Mouse (Mus musculus) cerebellum, adult 8-10 months (tissue): ENCODE measurements around the gene Tfpi.

Experiments used
- DNase-seq: peaks from one replicate; pipeline ENCODE4 v3.0.0; 2022

Tfpi gene

DNA sequence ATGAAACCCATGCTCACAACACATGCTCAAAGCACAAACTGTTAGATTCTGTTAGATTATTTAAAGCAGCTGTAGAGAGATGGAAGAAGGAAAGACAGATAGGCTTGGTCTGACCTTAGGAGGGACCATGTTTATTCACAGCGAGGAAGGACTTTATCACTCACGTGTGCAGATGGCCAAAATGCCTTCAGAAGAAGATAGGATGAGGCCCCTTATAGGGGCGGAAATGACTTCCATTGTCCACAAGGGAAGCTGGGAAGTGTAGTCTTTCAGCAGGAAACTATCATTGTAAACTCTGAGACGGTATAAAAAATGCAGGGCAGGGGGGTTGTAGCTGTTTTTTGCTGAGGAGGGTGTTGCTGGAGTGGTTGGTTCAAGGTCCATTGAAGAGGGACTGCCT, at the start of gene Tfpi:
TSS of gene Tfpi (minus strand) at position 199 of the 400 bp plus-strand sequence.
- DNase-seq: no peak

DNA sequence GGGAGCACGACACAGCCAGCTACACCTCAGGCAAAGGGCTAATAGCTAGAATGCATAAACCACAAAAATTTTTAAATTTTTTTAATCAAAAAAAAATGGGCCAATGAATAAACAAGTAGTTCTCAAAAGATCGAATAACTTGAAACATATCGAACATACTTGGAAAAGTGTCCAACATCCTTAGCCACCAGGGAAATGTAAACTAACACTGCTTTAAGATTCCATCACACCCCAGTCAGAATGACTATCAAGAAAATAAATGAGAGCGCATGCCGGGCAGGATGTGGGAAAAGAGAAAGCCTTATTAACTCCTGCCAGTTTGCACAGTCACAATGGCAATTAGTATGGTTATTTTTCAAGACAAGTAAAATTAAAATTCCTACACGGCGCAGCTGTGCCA, 49.6 kb upstream of the Tfpi start:
- no peak for DNase-seq

DNA sequence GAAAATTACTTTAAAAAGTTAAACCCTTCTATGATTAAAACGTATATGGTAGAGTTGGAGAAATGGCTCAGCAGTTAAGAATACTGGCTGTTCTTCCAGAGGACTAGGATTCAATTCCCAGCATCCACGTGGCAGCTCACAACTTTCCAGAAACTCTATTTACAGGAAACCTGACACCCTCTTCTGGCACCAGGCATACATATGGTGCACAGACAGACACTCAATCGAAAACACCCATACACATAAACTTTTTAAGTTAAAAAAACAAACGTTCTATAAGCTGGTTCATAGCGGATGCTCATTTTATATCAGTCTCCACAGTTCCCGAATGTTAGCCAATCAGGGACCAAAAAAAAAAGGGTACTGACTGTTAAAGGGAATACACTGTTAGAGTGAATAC, 49.2 kb upstream of the Tfpi start:
- no peak for DNase-seq

DNA sequence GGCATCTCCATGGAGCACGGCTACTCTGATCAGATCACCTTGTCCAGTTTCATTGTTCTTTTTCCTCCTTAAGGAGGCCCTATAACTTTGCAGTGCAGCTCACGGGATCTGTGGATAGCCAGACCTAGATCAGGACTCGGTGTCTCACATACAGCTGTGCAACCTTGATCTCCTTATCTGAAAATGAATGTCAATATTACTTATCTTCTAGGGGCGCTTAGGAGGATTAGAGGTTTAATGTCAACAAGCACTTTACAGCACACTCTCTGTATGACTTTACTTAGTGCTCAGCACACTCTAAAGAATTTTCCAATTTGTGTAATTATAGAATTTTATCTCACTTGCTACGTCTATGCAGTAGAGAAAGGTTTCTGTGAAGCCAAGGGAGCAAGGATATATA, 48.5 kb upstream of the Tfpi start:
- DNase-seq: no peak

DNA sequence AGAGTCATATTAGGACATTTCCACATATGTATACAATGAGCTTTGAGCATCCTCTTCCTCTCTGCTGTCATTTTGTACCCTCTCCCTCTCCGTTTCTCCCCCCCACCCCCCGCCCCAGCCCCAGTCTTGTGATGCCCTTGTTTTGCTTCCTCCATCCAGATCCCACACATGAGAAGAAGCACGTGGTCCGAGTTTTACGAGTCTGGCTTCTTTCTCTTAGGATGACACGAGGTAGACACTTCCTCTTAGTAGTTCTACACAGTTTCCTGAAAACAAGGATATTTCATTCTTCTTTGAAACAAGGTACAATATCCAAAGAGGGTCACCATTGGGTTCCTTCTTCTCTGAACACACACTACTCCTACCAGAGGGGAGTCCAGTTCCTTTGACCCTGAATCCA, 47.4 kb upstream of the Tfpi start:
- DNase-seq: no peak

DNA sequence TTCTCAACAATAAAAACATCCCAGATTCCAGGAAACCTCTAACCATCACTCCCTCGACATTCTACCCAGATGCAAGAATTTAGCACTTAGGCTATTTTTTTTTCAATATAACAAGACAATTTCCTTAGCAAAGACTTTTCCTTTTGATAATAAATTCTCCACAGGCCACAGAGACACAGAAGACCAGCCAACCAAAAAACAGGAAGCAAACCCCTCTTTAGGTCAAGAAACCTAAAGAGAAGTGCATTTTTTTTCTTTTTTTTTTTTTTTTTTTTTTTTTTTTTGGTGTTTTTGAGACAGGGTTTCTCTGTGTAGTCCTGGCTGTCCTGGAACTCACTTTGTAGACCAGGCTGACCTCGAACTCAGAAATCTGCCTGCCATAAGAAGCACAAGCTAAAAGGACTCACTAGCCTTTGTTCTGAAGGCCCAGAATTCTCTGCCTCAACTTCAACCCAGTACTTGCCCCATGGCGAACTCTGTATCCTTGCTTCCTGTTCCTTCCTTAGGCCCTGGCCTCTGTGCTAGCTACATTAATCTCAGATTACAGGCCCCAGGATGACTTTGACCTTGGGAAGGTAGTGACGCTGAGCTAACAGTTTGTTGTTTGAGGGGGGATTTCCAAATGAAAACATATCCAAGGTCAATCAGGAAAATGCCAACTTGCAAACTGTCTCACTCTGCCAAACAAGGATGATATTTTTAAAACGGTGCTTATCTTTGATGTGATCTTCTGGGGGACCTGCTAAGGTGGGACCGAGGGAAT, 46.7 kb upstream of the Tfpi start:
- no peak for DNase-seq

DNA sequence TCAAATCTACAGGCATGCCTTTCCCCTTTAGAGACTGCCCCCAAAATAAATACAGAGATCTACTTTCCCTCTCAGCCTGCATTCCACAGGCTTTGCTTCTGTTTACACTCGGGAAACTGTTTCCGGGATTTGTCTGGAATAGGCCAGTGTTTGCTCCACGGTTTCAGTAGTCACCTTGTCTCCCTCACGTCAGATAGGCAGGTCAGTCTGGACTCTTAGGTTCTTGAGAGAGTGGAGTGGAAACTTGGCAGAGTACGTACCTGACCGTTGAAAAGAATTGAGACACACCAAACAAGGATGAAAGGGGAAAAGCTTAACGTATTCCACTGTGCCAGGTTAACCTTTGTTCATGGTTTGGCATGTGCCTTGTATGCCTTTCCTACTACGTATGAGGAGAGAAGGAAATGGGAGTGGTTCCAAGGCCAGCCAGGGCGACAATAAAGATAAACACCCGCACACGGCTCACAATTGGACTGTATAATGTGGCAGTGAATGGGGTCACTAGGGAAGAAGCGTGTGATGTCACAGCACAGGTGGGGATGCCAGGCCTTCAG, 43.0 kb upstream of the Tfpi start:
- no peak for DNase-seq

DNA sequence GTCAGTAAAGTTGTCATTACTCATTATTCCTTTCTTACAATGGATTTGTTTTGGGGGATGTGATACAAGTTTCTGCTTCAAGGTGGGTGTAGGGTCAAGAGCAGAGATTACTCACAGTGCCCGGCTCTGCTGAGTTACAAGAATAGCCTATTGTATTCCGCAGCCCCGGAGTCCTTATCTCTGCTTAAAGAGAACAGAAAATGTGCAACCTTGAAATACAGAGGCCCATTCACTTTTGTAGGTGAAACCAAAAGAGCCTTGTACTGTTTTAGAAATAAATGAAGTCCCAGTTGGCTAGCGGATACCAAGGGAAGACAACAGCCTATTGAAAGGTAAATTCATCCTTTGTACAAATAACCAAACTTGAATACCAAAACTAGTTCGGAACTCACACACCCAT, 42.2 kb upstream of the Tfpi start:
- DNase-seq: no peak

DNA sequence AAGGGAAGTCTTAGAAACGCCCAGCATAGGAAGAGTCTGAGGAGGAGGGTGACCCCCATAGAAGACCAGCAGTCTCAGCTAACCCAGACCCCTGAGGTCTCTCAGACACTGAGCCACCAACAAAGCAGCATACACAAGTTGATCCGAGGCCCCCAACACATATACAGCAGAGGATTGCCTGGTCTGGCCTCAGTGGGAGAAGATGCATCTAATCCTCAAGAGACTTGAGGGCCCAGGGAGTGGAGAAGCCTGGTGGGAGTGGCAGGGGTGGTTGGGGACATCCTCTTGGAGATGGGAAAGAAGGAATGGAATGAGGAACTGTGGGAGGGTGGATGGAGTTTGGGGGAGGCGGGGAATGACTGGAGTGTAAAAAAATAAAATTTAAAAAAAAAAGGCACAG, 36.7 kb upstream of the Tfpi start:
- DNase-seq: no peak

DNA sequence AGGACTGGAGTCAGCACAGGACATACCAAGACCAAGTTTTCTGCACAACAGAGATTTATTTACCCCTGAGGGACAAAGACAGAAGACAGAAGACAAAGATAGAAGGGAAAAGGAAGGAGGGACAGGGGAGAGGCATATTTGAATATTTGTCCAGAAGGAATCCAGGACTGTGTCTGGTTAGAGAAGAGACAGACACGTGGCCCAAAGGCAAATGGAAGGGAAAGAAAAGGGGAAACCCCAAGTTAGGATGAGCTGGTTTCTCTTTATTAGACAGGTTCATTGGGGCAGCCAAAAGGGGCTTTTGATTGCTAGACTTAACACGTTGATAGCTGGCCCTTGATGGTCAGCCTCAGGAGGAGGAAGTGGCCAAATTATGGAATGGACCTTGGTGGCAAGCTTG, 34.9 kb upstream of the Tfpi start:
- DNase-seq: no peak

DNA sequence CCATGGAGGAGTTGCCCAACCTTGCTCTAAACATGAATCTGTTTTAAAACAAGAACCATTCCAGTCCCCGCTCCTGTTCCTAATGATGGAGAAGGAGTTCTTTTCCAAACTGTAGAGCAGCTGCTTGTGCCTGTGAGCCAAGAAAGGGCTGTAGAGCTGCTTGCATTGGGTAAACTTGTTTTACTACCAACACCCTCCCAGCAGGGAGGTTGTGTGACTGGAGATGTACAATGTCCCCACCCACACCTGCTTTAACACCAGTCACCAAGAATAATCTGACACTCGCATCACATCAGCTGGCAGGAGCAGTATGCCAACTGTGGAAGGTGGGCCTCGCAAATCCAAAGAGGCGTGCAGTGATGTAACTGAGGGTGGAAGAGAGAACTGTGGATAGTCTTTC, 34.5 kb upstream of the Tfpi start:
- no peak for DNase-seq

DNA sequence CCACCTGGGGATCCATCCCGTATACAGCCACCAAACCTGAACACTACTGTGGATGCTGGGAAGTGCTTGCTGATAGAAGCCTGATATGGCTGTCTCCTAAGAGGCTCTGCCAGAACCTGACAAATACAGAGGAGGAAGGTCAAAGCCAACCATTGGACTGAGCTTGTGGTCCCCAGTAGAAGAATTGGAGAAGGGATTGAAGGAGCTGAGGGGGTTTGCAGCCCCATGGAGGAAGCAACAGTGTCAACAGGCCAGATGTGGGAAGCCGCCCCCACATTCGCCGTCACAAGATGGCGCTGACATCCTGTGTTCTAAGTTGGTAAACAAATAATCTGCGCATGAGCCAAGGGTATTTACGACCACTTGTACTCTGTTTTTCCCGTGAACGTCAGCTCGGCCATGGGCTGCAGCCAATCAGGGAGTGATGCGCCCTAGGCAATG, 28.4 kb upstream of the Tfpi start:
- peak; percentile 9 for DNase-seq

DNA sequence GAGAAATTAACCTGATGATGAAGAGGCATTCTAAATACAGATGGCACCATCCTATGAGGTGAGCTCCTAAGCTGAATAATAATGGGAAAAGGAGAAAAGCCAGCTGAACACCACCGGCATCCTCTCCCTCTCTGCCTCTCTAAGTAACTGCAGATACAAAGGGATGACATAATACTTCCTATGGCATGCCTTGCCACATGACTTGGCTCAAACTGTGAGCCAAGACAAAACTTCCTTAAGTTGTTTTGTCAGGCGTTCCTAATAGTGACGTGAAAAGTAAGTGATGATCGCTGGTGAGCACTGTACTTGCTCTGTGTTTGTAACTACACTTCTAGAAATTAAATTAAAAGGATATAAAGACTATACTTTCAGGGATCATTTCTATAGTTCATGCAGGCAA, 27.7 kb upstream of the Tfpi start:
- no peak for DNase-seq

DNA sequence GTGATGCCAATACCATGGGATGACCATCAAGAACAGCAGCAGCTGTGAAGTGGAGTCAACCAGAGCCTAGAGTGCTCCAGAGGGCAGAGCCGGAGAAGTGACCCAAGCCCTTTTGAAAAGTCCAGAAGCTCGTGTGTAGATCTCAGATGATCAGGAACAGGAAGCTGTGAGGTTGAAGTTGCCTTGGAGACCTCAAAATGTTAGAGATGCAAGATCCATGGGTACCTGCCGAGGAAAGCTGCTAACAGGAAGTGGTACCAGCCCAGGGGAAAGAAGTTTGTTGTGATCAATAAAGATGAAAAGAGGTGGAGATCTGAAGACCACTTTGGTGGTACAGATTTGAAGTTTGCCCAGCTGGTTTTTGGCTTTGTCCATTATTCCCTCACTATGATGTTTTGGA, 22.3 kb upstream of the Tfpi start:
- no peak for DNase-seq

DNA sequence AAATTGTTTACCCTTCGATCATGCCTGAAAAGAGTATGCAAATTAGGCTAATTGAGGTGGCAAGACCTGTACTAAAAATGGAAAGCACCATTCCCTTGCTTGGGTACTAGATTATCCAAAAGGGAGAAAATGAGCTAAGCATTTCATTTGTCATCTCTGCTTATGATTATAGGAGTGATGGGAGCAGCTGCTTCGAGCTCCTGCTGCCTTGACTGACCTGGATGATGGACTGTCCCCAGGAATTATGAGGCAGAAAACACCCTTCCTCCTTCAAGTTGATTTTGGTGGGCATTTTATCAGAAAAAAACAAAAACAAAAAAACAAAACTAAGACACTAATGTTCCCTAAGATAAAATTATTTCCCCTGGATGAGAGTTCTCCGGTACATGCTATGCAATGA, 18.5 kb upstream of the Tfpi start:
- DNase-seq: no peak

DNA sequence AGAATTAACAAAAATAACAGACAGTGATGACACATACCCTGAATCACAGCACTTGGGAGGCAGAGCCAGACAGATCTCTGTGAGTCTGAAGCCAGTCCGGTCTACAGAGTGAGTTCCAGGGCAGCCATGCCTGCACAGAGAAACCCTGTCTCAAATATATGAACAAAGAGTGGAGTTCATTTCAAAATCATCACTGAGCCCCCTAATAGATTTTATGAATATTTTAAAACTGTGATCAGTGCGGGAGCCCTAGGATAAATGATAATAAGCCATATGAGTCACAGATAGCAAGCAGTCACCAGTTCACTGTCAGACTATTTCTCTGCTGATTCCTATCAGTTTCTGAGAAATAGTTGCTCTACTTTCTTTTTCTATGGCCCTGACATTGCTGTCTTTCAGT, 17.1 kb upstream of the Tfpi start:
- no peak for DNase-seq

DNA sequence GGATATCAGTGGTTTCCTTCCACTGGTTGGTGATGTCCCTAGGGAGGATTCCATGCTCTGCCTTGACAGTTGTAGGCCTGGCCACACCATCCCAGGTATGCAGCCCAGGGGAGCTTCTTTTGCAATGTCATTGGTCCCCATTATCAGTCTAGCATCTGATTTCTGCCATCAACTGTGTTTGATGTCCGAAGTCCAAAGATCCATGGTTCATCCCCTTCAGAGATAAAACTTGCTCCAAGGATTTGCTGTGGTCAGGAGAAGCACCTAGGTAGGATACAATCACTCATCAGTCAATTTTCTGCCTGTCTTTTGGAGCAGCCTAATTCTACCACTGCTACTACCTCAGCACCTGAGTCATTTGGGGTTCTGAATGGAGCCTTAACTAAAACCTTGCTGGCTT, 15.1 kb upstream of the Tfpi start:
- DNase-seq: no peak

DNA sequence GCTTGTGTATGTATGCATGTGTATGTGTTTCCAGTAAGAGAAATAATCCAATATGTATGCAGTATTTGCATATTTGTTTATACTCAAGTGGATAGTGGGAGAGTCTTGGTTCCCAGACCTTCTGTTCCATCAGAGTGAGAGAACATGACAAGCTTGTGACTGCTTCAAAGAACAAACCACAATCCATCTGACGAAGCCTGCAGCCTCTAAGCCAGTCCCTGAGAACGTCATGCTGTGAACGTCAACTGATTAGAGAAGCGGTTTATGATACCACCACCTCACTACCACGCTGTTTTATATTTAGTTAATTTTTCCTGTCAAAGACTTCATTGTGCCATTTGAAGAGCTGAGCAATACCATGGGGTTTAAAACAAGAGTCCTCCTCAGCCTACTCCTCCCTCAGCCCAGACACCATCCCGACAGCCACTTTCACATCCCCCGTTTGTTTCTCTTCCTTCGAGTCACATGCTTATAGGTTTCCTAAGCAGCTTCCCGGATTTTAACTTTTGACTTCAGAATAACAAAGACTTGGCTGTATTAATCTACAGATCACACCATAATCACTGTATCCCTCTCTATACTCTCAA, 11.2 kb upstream of the Tfpi start:
- no peak for DNase-seq

DNA sequence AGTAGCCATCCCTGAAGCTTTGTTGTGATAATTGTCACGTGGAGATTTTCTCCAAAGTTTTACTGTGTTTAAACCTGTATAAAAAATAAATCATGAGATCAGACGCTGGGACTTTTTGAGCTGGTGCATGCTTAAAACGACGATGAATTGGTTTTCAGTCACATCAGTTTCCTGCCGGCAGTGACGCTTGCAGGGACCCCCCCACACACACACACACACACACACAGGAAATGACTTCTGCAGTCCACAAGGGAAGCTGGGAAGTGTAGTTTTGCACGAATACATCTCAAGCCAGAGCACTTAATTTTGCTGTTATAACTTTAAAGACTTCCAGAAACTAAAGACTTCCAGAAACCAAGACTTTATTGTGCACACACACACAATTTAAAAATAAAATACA, 5.3 kb upstream of the Tfpi start:
- no peak for DNase-seq

DNA sequence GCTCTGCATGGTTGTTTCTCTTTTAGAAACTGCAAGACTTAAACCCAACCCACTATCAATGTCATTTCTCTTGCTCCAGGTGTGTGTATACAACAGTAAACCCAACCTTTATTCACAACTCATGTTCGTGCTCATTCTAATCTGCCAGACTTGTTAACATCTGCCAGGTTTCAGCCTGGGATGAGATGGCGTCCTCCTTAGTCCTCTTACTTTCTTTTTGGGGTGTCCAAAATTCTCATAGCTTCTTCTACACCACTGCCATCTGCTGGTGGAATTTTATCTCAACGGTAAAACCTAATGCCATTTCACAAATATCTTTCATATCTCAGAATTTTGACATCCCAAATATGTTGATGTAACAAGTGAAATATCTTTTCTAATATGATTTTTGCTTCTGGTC, 2.5 kb upstream of the Tfpi start:
- DNase-seq: peak; percentile 11

DNA sequence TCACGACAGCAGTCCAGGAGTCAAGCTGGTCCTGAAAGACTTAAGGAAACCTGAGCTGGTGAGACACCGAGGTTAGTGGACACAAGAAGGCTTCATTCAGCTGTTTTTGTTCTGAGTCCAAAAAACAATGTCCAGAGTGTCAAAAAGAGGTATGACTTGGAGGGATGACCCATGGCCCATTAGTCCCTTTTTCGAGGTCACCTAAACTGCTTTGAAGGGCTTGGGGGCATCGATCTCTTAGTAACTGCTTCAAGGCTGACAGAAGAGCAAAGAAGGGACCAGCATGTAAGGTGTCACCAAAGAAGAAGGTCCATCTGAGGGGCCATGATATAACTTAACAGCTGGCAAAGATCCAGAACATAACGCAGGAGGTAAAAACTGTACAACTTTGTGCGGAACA, 1.2 kb upstream of the Tfpi start:
- no peak for DNase-seq

DNA sequence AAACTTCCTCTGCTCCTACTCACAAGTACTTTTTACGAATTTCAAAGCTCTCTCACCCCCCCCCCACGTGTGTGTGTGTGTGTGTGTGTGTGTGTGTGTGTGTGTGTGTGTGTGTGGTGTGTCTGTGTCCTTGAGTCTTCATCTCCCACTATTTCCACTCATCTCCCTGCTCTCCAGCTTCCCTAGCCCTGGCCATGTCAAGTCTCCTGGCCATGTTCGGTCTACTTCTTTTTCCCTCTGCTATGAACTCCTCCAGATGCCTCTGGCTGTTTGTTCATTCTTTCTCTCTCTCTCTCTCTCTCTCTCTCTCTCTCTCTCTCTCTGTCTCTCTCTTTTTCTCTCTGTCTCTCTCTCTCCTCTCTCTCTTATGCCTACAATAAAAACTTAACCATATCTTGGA, 444 bp downstream of the Tfpi start:
- DNase-seq: no peak

DNA sequence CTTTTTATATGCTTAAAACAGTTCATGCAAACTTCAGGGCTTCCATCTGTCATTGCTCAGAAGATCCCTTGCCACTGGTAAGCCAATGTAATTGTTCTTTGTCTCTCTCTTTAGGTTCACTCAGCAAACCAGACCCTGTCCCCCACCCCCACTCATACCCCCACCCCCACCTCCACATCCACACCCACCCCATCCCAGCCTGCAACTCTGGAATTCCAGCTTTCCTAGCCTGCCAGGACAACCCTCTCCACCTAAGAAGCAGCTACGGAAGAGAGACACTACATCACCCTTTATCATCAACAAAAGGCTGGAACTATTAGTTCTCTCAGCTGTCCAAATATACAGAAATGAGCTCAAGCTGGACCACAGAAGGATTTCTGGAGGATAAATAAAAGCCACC, 974 bp downstream of the Tfpi start:
- no peak for DNase-seq

DNA sequence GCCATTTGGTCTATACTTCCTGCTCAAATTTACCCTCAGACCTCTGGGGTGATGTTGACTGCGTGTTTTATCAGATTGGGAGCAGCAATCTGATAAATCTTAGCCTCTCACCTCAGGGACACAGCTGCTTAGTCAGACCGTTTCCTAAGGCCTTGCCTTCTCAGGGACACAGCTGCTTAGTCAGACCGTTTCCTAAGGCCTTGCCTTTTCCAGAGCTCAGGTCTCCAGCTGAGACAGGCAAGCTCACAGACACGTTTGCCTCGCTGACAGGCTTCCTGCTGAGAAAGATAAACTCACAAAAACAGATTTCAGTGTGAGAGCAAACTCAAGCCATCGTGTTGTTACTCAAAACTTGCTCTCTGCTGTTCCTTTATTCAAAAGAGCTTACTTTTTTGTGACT, 1.9 kb downstream of the Tfpi start:
- no peak for DNase-seq
